Mouse (Mus musculus): ENCODE data around the gene Ust. TPM values are rescaled to one million over a fixed set of nuclear protein-coding genes. Genes with fewer than 3 reads are reported as not detected.

The Ust gene
- polyA plus RNA-seq, 1 experiment: 6.9 TPM

DNA sequence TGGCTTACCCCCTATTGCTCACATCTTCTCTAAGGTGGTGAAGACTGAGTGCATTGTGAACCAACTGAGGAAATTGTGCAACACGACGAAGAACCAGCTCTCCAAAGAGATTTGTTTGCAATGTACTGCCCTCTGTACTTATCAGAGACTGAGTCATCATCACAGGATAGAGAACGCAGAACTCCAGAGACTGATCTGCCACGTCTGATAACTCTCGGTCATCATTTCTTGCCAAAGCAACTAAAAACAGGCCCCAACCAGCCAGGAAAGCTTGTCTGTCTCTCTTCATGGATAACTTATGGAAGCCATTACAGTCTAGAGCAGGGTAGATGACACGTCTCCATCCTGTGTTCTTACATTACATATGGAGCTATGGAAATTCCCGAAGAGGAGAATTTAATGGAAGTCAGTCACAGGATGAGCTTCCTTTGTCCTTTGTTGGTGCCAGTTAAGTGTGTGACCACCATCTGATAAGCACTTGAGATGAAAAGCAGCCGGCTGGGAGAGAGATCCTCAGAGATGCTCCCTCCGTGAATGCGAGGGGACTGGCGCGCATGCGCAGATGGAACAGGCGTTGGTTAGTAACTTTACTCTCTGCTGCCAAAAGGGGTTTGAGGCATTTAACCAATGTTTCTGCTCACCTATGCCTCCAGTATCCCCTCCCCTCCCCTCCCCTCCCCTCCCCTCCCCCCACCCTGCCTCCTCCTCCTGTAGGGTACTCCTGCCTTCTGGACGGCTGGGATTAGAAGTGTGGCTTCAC lies 160.2 kb downstream of the Ust start:
- no peak overlapping the region for H3ac ChIP-seq (ENCODE audit: control insufficient read depth, insufficient read length, low read depth)
- no peaks in the 10 kb centered on the region for H3K27me3 ChIP-seq (ENCODE audit: control insufficient read depth, insufficient read depth, insufficient read length)
- no peaks in the 10 kb centered on the region for H3K79me2 ChIP-seq (ENCODE audit: control insufficient read depth, insufficient read depth)
- no peak for TF ChIP-seq CTCF (IDR thresholded peaks at IDR 0.05; ENCODE audit: control insufficient read depth, insufficient read depth, insufficient read length)
- no peak for TF ChIP-seq MYOG (IDR thresholded peaks at IDR 0.05; ENCODE audit: control insufficient read depth, extremely low read depth, insufficient read length)
- TF ChIP-seq MYOD1 (IDR thresholded peaks at IDR 0.05; ENCODE audit: control insufficient read depth, insufficient read length, low read depth): no peak
- no peak for TF ChIP-seq USF1 (IDR thresholded peaks at IDR 0.05; ENCODE audit: low read depth)
- TF ChIP-seq MAX (IDR thresholded peaks at IDR 0.05): no peak
- TF ChIP-seq CEBPB (IDR thresholded peaks at IDR 0.05; ENCODE audit: low read depth): no peak
- TF ChIP-seq FOSL1 (IDR thresholded peaks at IDR 0.05; ENCODE audit: insufficient read depth, low read length, poor library complexity, severe bottlenecking): no peak
- H3K79me3 ChIP-seq (ENCODE audit: low read depth): no peaks in the 10 kb centered on the region
- H3K4me3 ChIP-seq (ENCODE audit: insufficient read depth, poor library complexity, severe bottlenecking): no peak overlapping the region
- no peaks in the 10 kb centered on the region for H3K36me3 ChIP-seq (ENCODE audit: control insufficient read depth, insufficient read depth)

GRCm38 (mm10) chr10:8353534-8353933 lies 165.1 kb downstream of the Ust start:
- Histone ChIP-seq H3ac (ENCODE audit: control insufficient read depth, insufficient read length, low read depth) (no peak overlapping the region), H3K4me3 (ENCODE audit: insufficient read depth, poor library complexity, severe bottlenecking) (no peak overlapping the region), H3K79me2 (ENCODE audit: control insufficient read depth, insufficient read depth) (no peaks in the 10 kb centered on the region), H3K36me3 (ENCODE audit: control insufficient read depth, insufficient read depth) (no peaks in the 10 kb centered on the region), H3K79me3 (ENCODE audit: low read depth) (no peaks in the 10 kb centered on the region), H3K27me3 (ENCODE audit: control insufficient read depth, insufficient read depth, insufficient read length) (no peaks in the 10 kb centered on the region)
- TF ChIP-seq MYOD1 (IDR thresholded peaks at IDR 0.05; ENCODE audit: control insufficient read depth, insufficient read length, low read depth) (no peak), CEBPB (IDR thresholded peaks at IDR 0.05; ENCODE audit: low read depth) (no peak), MYOG (IDR thresholded peaks at IDR 0.05; ENCODE audit: control insufficient read depth, extremely low read depth, insufficient read length) (no peak), MAX (IDR thresholded peaks at IDR 0.05) (no peak), FOSL1 (IDR thresholded peaks at IDR 0.05; ENCODE audit: insufficient read depth, low read length, poor library complexity, severe bottlenecking) (no peak)

DNA sequence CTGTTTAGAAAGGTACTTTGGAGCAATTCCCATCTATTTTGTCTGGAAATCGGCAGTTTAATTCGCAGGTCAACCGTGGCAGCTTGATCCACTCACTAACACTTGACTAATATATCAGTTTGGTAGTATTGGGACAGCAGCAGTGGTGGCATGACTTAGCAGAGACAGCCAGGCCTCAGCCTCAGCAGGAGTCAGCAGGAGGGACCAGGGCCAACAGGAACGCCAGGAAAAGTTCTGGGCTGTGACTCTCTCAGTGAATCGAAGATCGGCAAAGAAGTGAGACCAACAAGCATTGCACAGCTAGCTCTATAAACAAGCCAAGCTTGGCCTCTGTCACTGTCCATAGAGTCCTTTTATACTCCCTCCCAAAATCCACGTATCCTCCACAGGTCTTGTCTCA lies 168.0 kb downstream of the Ust start:
- H3K79me3 ChIP-seq (ENCODE audit: low read depth): no peaks in the 10 kb centered on the region
- no peak overlapping the region for H3ac ChIP-seq (ENCODE audit: control insufficient read depth, insufficient read length, low read depth)
- no peak for TF ChIP-seq MYOD1 (IDR thresholded peaks at IDR 0.05; ENCODE audit: control insufficient read depth, insufficient read length, low read depth)
- TF ChIP-seq MYOG (IDR thresholded peaks at IDR 0.05; ENCODE audit: control insufficient read depth, extremely low read depth, insufficient read length): no peak
- no peaks in the 10 kb centered on the region for H3K79me2 ChIP-seq (ENCODE audit: control insufficient read depth, insufficient read depth)
- no peaks in the 10 kb centered on the region for H3K27me3 ChIP-seq (ENCODE audit: control insufficient read depth, insufficient read depth, insufficient read length)
- no peaks in the 10 kb centered on the region for H3K36me3 ChIP-seq (ENCODE audit: control insufficient read depth, insufficient read depth)
- no peak overlapping the region for H3K4me3 ChIP-seq (ENCODE audit: insufficient read depth, poor library complexity, severe bottlenecking)

DNA sequence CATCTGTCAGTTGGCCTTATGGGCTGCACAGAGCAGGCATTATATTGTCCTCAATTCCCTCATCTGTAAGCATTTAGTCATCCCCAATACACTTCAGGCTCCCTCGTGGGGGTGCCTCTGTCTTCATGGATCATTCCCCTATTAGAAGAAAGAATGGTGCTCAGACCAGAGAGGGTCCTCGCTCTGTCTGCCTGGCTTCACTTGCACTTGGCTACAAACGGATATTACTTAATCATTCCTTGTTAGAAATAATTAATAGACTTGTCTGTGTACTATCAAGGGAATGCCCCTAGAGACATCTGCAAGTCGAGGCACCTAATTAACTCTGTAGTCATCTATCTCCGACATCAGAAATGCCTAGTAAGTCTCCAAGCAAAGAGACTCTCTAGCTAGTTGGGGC lies 171.1 kb downstream of the Ust start:
- H3K36me3 ChIP-seq (ENCODE audit: control insufficient read depth, insufficient read depth): no peaks in the 10 kb centered on the region
- no peak overlapping the region for H3K4me3 ChIP-seq (ENCODE audit: insufficient read depth, poor library complexity, severe bottlenecking)
- H3K27me3 ChIP-seq (ENCODE audit: control insufficient read depth, insufficient read depth, insufficient read length): no peaks in the 10 kb centered on the region
- peaks cover 1% of the 10 kb centered on the region for H3K79me3 ChIP-seq (ENCODE audit: low read depth)
- no peak for TF ChIP-seq MYOD1 (IDR thresholded peaks at IDR 0.05; ENCODE audit: control insufficient read depth, insufficient read length, low read depth)
- TF ChIP-seq MYOG (IDR thresholded peaks at IDR 0.05; ENCODE audit: control insufficient read depth, extremely low read depth, insufficient read length): no peak
- no peak for TF ChIP-seq MAX (IDR thresholded peaks at IDR 0.05)
- no peak for TF ChIP-seq FOSL1 (IDR thresholded peaks at IDR 0.05; ENCODE audit: insufficient read depth, low read length, poor library complexity, severe bottlenecking)
- no peak for TF ChIP-seq CTCF (IDR thresholded peaks at IDR 0.05; ENCODE audit: control insufficient read depth, insufficient read depth, insufficient read length)
- no peak for TF ChIP-seq CEBPB (IDR thresholded peaks at IDR 0.05; ENCODE audit: low read depth)
- no peak for TF ChIP-seq USF1 (IDR thresholded peaks at IDR 0.05; ENCODE audit: low read depth)
- H3K79me2 ChIP-seq (ENCODE audit: control insufficient read depth, insufficient read depth): no peaks in the 10 kb centered on the region
- H3ac ChIP-seq (ENCODE audit: control insufficient read depth, insufficient read length, low read depth): no peak overlapping the region

- Histone ChIP-seq H3K27me3 (ENCODE audit: control insufficient read depth, insufficient read depth, insufficient read length) (no peaks in the 10 kb centered on the region), H3ac (ENCODE audit: control insufficient read depth, insufficient read length, low read depth) (no peak overlapping the region), H3K36me3 (ENCODE audit: control insufficient read depth, insufficient read depth) (no peaks in the 10 kb centered on the region), H3K79me2 (ENCODE audit: control insufficient read depth, insufficient read depth) (no peaks in the 10 kb centered on the region), H3K79me3 (ENCODE audit: low read depth) (peaks cover 1% of the 10 kb centered on the region), H3K4me3 (ENCODE audit: insufficient read depth, poor library complexity, severe bottlenecking) (no peak overlapping the region)
- TF ChIP-seq CEBPB (IDR thresholded peaks at IDR 0.05; ENCODE audit: low read depth) (no peak), USF1 (IDR thresholded peaks at IDR 0.05; ENCODE audit: low read depth) (no peak), CTCF (IDR thresholded peaks at IDR 0.05; ENCODE audit: control insufficient read depth, insufficient read depth, insufficient read length) (no peak), FOSL1 (IDR thresholded peaks at IDR 0.05; ENCODE audit: insufficient read depth, low read length, poor library complexity, severe bottlenecking) (no peak), MYOD1 (IDR thresholded peaks at IDR 0.05; ENCODE audit: control insufficient read depth, insufficient read length, low read depth) (no peak), MYOG (IDR thresholded peaks at IDR 0.05; ENCODE audit: control insufficient read depth, extremely low read depth, insufficient read length) (no peak), MAX (IDR thresholded peaks at IDR 0.05) (no peak)
Observed at GRCm38 (mm10) chr10:8342556-8342955, 176.1 kb downstream of the Ust start.
